Mouse (Mus musculus) erythroid progenitor cell, adult 5-6 weeks (primary cell): Measurements from ENCODE around the gene AC124108.1. TPM values are rescaled to one million over a fixed set of nuclear protein-coding genes. Genes with fewer than 3 reads are reported as not detected.

Experiments
- ATAC-seq: replicated peaks from 2 replicates; pipeline ENCODE4 v1.8.0; 2016; ENCODE audit warnings: moderate number of reproducible peaks, mild to moderate bottlenecking, moderate TSS enrichment, inconsistent platforms; ENCODE audit not compliant: poor library complexity, low FRiP score, severe bottlenecking
- total RNA-seq, 2 experiments: library from RNA; stranded (forward) in 1 of 2; stranded (reverse) in 1 of 2; fragments of 150-400 nt in 1 of 2; fragments of 186-747, 209-891 nt in 1 of 2; gene quantifications; 2 replicates each; pipeline versions ENCODE4 v1.2.3 to v1.2.4; 2015 to 2017; ENCODE audit warnings: low replicate concordance in 2 of 2

The AC124108.1 gene
- total RNA-seq, 2 experiments from 2014 or later = not detected

DNA sequence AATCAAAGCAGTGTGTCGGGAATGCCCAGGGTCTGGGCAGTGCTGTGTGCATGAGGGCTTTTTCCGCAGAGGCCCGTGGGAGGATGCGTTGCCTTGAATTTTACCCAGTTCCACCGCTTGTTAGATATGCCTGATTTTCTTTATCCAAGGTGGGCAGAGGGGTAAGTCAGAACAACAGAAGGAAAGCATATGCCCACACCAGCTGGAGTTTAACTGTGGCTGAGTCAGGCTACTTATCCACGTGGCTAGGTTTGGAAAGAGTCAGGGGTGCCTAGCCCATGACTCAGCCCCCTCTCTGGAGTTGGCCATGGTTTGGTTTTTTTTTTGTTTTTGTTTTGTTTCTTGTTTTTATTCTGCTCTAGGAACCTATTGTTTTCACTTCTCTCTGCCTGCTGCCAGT is 8.0 kb downstream of the AC124108.1 start:
- ATAC-seq = no peak

DNA sequence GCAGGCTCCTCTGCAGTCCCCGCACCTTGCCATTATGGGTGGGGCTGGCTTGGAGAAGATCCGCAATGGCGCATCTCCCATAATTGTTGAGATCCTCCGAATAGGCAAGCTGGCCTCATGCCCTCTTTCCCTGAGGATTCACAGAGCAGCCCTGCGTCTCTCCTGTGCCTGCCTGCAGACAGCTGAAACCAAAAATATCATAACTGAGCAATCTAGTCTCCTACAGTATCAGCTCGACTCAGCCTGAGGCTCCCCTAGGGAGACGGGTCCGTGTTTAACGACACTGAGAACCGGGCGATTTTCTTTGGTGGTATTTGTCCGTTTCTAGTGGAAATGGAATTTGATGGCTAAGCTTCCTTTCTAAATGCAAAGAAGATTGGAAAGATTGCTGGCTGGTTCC is 8.7 kb downstream of the AC124108.1 start:
- no peak for ATAC-seq

GRCm38 (mm10) chr1:132200562-132201510 is 9.6 kb downstream of the AC124108.1 start:
- ATAC-seq = no peak

DNA sequence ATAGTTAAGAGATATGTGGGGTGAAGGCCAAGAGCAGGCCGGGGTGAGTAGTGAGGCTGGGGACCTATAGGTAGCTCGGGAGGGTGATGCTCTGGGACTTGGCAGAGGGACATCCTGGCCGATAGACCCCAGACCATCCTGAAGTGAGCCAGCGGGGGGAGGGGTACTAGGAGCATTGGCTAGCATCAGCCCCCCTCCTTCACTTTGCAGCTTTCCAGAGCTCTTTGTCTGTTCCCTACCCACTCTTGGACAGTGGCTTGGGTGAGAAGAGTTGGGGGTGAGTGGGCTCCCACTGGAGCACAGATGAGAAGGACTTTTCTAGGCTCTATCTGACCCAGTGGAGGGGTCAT is 10.2 kb downstream of the AC124108.1 start:
- ATAC-seq = no peak

- ATAC-seq = no peak
These were observed 10.7 kb downstream of the AC124108.1 start for GRCm38 (mm10) chr1:132201936-132202335.

DNA sequence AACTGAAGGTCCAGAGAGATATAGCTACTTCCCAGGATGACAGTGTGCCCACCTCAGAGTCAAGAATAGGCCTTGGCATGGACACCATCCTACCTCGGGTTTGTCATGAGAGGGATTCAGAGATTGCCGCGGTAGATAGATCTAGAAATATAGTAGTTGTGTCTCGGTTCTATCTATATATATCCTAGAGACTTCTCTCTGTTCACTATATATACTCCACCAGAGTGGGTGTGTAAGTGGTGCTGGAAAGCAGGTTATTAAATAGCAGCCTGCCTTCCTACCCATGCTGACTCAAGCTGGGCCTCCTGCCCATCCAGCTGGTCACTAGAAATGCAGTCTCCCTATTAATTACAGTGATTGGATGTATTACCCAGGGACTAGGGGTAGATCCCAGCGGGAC is 11.5 kb downstream of the AC124108.1 start:
- ATAC-seq = no peak

DNA sequence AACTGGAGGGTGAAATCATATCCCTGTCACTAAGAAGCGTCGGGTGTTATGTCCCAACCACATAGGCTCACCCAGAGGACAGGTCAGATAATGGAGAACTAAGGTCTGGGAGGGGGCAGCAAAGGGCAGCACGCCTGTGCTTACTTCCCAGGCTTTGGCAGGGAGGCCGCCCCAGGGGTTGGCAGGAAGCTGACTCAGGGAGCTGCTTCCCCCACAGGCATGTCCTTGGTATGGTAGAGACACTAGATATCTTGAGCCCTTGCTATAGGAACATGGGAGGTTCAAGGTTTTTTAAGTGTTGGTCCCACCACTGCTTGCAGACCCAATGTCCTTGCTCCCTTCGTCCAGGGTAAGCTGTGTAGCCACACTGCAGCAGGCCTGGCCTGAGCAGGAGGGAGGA is 14.7 kb downstream of the AC124108.1 start:
- ATAC-seq = no peak

DNA sequence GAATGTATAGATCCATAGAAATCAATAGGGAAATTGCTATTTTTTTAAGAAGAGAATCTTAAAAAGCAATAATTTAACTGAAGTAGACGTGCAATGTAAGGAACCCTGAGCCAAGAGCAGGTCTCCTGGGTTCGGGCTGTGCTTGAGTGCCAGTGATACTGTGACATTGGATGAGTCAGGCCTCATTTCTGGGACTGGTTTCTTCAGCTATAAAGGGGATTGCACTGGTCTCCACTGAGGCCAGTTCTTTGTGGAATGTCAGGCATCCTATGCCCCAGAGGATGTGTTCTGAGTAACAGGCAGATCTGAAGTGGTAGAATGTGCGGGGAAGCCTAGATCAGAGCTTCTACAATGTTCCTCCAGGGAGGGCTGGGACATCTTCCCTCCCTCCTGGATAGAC is 15.6 kb downstream of the AC124108.1 start:
- ATAC-seq = no peak

- ATAC-seq = no peak
These were observed 16.9 kb downstream of the AC124108.1 start for GRCm38 (mm10) chr1:132208154-132208553.

GRCm38 (mm10) chr1:132209400-132209799 is 18.1 kb downstream of the AC124108.1 start:
- no peak for ATAC-seq

- no peak for ATAC-seq
These were observed 19.7 kb downstream of the AC124108.1 start for GRCm38 (mm10) chr1:132210922-132211321.

DNA sequence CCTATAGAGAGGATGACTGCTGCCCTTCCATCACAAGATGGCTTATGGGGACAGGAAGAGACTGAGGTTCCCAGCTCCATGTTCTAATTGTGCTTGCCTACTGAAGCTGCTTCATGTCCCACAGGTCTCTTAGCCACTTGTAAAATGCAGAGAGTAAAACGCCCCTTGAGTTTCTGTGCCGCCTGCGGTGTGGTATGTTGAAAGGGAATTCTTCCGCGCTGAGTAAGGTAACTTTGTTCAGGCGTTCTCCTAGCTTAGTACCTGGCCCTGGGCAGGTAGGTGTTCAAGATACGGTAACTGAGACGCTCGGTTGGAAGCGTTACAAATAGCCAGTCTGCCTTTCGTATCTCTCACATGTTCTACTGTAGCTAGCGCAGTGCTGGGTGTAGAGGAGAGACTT is 20.4 kb downstream of the AC124108.1 start:
- ATAC-seq = no peak

GRCm38 (mm10) chr1:132212218-132212617 is 21.0 kb downstream of the AC124108.1 start:
- ATAC-seq = no peak

DNA sequence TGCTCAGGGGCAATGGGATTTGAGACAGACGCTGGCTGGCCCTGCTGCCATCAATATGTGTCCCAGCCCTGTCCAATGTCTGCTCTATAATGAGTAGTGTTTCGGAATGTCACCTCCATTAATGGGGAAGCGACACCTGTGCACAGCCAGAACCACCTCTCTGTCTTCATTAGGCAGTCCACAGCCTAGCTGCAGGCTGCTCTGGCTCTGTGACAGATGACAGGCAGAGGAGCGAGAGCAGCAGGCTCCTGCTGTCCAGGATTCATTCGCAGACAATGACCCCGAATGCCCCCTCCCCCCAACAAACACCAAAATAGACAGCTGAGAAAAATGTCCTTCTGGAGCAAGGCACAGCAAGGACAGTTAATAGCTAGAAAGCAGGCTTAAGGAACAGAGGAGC is 21.8 kb downstream of the AC124108.1 start:
- ATAC-seq = no peak

- ATAC-seq = no peak
These were observed 25.0 kb downstream of the AC124108.1 start for GRCm38 (mm10) chr1:132216276-132216675.

DNA sequence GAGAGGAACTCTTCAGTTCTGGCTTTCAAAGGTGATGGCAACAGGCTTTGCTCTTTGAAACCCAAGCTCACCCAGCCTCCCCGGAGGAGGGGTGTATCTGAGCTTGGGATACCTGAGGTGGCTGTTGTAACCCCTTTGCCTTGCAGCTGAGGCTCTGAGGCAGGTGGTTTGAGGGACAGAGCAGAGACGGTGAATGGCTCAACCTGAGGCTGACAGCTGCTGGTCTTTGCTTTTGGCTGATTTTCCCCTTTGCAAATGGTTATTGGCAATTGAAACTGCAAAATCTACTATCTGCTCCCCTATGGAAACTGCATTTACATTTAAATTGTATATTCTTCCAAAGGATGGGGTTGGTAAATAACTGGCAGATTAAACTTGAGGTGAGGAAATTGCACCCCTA is 30.4 kb downstream of the AC124108.1 start:
- ATAC-seq = no peak

- ATAC-seq = no peak
These were observed 30.9 kb downstream of the AC124108.1 start for GRCm38 (mm10) chr1:132222166-132222565.

DNA sequence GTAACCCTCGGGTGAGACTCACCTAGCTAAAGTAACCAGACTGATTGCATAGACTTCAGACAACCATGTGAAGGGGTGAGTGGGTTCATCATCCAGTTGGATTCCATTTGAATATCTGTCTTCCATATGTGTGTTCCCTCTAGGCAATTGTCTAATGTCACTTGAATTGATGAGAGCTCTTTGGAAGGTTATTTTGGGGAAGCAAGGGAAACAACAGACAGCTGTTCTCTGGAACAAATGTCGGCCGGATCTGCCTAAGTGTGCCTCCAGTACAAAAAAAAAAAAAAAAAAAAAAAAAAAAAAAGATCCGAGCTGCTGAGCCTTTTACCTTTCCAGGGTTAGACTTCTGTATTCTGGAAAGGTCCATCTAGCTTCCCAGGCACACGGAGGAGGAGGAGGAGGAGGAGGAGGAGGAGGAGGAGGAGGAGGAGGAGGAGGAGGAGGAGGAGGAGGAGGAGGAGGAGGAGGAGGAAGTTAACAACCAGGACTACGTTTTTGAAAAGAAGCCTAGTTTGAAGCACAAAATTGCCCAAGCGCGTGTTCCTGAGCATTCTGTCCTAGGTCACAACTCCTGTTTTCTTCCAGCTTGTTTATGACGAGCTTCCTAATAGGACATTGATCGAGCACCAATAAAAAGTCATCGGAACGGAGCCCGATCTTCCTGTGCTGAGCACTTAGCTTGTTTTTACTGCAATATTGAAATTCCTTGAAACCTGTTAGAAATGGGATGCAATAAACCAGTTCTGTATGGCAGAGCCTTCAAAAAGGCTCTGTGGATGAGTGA is 35.2 kb downstream of the AC124108.1 start:
- ATAC-seq = no peak

GRCm38 (mm10) chr1:132229667-132230066 is 38.4 kb downstream of the AC124108.1 start, which contains the start of gene Gm10188:
Gm10188 (minus strand) TSS chr1:132229767.
- no peak for ATAC-seq

DNA sequence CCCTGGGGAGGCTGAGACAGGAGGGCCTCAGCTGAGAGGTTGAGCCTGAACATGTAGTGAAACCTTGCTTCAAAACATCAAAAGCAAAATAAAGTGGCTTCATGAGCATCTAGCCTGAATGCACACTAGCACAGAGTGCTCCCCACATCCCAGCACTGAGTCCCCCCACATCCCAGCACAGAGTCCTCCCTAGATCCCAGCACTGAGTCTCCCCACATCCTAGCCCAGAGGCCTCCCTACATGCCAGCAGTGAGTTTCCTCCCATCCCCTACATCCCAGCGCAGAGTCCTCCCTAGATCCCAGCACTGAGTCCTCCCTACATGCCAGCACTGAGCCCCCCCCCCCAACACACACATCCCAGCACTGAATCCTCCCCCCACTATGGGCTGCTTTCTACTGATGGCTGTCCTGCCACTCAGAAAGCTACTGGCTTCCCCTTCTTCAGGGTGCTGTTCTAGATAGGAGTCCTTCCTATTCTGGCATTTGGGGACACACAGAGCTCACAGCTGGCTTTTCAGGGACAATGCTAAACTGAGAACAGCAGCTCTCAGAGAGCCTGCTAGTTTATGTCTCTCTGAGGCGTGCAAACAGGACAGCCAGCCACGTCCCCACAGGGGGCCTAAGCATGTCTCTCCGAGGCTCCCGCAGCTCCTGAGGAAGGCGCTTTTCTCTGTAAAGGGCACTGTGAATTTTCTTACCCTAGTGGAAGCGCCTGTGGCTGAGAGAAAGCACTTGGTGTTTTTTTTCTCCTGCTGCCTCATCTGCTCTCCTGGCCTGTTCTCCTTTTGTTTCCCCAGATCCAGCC is 40.4 kb downstream of the AC124108.1 start:
- no peak for ATAC-seq
